Mouse (Mus musculus) kidney, embryonic 16.5 days (tissue): ENCODE measurements around the gene Hoxd11. TPM values are rescaled to one million over a fixed set of nuclear protein-coding genes. Genes with fewer than 3 reads are reported as not detected.
A peak's percentile ranks its signal among the peaks of the same experiment; 100 is the strongest.

Source experiments
- ATAC-seq: fragments of 200-750 bp; cut with Nextera tagmentation; 2 replicates; pipeline ENCODE4 v1.8.0; 2017; ENCODE audit warnings: moderate TSS enrichment; ENCODE audit not compliant: low FRiP score, low TSS enrichment
- H3K27ac ChIP-seq: fragments of 300-500 bp; sonication (generic); 2 replicates; pipeline ENCODE4 v1.5.1; 2014; ENCODE audit warnings: low read length
- H3K27me3 ChIP-seq: fragments of 300-500 bp; sonication (generic); 2 replicates; pipeline ENCODE4 v1.6.1; 2014; ENCODE audit warnings: low read length, control low read depth, mixed read lengths; ENCODE audit not compliant: insufficient read depth
- H3K36me3 ChIP-seq: fragments of 300-500 bp; sonication (generic); 2 replicates; pipeline ENCODE4 v1.6.1; 2014; ENCODE audit warnings: low read length, control low read depth, mixed read lengths; ENCODE audit not compliant: insufficient read depth
- H3K4me1 ChIP-seq: fragments of 300-500 bp; sonication (generic); 2 replicates; pipeline ENCODE4 v1.6.1; 2014; ENCODE audit warnings: low read length, control low read depth, mixed read lengths; ENCODE audit not compliant: insufficient read depth
- H3K4me2 ChIP-seq: fragments of 300-500 bp; sonication (generic); replicated peaks from 2 replicates; pipeline ENCODE4 v1.6.1; 2014; ENCODE audit warnings: low read depth, low read length
- H3K4me3 ChIP-seq: fragments of 300-500 bp; sonication (generic); 2 replicates; pipeline ENCODE4 v1.5.1; 2014; ENCODE audit warnings: mild to moderate bottlenecking, low read length
- H3K9ac ChIP-seq: fragments of 300-500 bp; sonication (generic); replicated peaks from 2 replicates; pipeline ENCODE4 v1.6.1; 2014; ENCODE audit warnings: low read length
- H3K9me3 ChIP-seq: fragments of 300-500 bp; sonication (generic); 2 replicates; pipeline ENCODE4 v1.6.1; 2016; ENCODE audit warnings: low read length, control low read depth
- WGBS: fragments of 180-500 bp; shearing (Covaris S2); extraction: QIAGEN DNeasy Blood & Tissue Kit; methylation state at CpG from one replicate; pipeline ENCODE4 v1.1.7; 2014; 5-methylcytosine and 5-hydroxymethylcytosine counted together
- polyA plus RNA-seq: library from polyadenylated mRNA; unstranded; fragments of >200 nt; fragmentation: Nextera tagmentation; extraction: Ambion mirVana; gene quantifications from 2 replicates; pipeline ENCODE4 v1.2.1, GENCODE M21; 2015

Hoxd11 gene
- polyA plus RNA-seq, 1 experiment from 2014 or later = 13.9 TPM

DNA sequence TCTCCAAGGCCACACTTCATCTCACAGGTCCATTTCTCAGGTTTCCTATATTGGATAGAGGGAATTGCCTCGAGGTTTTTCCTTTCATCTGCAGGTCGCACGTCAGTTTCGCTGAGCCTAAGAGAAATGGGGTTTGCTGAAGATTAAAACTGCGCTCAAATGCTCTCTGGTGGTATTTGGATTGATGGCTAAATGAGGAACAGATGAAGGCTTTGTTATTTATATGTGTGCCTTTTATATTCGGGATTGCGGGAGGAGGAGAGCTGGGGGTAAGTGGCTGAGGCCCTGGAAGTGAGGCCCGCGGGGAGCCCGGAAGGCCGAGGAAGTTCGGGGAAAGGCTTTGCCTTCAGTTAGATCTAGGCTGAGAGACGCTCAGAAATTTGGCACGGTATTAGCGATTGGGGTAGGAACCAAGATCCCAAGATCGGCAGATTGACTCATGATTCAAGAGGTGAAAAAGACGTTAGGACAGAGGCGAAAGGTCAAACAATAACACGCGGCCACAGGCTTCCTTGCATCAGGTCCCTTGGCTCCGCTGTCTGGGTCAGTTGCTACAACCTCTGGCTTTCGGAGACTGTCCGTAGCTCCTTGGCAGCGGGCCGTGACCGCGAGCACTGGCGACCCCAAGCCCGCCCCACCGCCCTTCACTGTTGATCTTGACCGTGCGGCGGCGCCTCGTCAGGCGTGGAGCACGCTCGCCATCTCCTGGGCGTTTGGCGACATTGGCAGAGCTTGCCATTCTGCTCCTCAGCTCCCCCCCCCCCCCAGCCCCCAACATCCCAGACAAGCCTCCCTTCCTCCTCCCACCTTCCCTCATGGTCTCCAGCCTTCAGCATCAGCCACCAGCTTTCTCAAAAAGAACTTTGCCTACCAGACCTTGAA lies 6.6 kb upstream of the Hoxd11 start:
- ATAC-seq = peak; percentile 36; the same call in 1 of the 2 replicates
- Histone ChIP-seq H3K9ac (no peak overlapping the region), H3K4me1 (peaks cover 50% of the 10 kb centered on the region), H3K9me3 (no peaks in the 10 kb centered on the region), H3K36me3 (no peaks in the 10 kb centered on the region), H3K4me3 (peak overlapping the region; percentile 37), H3K27ac (no peak overlapping the region), H3K4me2 (peak overlapping the region; percentile 63), H3K27me3 (peaks cover 85% of the 10 kb centered on the region)
- 7% methylated on average over 39 of the region's 40 CpGs for WGBS

DNA sequence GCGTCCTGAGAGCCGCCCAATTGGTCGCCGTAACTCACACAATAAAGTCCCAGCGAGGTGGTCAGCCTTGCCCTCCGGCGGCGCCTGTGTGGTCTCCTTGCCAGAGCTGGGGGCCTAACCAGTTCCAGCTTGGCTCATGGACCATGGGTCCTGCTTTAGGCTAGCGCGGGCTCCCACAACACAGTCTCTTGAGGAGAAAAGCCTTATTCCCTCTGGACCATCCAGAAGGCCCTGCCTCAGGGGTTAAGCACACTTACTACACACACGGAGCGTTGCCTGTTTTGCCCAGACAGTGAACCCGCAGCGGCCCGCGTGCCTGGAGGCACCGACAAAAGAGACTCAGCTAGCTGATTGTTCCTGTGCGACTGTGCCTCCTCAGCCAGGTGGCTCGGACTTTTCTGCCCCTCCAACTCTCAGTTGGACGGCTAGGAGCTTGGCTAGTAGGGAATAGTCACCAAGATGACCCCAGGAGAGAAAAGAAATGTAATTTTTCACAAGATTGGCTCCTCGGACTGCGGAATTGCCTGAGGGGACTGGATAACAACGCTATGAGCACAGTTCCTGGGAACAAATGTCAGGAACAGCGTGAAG lies 5.4 kb upstream of the Hoxd11 start:
- H3K4me2 ChIP-seq = peak overlapping the region; percentile 29; the same call in 1 of the 2 replicates
- H3K9me3 ChIP-seq = no peaks in the 10 kb centered on the region
- no peak overlapping the region for H3K4me3 ChIP-seq
- H3K27ac ChIP-seq = no peak overlapping the region
- no peak for ATAC-seq
- H3K4me1 ChIP-seq = peaks cover 55% of the 10 kb centered on the region
- no peak overlapping the region; the same call in 1 of the 2 replicates for H3K9ac ChIP-seq
- 14% methylated on average over 24 of the region's 24 CpGs for WGBS
- H3K27me3 ChIP-seq = peaks cover 73% of the 10 kb centered on the region
- no peaks in the 10 kb centered on the region for H3K36me3 ChIP-seq

DNA sequence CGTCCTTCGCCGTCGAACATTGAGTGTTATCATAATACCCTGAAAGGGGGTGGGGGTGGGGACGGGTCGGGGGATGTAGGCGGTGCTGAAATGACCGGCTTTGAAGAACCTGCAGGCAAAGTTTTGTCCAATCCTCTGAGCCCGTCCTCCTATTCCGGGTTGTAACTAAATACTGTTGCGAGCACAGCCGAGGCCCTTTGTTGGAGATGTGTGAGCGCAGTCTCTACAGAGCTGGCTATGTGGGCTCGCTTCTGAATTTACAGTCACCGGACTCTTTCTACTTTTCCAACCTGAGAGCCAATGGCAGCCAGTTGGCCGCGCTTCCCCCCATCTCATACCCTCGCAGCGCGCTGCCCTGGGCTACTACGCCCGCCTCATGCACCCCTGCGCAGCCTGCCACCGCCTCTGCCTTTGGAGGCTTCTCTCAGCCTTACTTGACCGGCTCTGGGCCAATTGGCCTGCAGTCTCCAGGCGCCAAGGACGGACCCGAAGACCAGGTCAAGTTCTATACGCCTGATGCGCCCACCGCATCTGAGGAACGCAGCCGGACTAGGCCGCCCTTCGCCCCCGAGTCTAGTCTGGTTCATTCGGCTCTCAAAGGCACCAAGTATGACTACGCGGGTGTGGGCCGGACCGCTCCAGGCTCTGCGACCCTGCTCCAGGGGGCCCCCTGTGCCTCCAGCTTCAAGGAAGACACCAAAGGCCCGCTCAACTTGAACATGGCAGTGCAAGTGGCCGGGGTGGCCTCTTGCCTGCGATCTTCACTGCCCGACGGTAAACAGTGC lies 4.3 kb upstream of the Hoxd11 start, which contains the start of gene Hoxd12:
Gene Hoxd12 (plus strand): TSS at position 133 of the 785 bp plus-strand sequence.
- 0 out of 2 replicates have a peak, but pooled peaks have one; percentile 24 for ATAC-seq
- no peaks in the 10 kb centered on the region for H3K36me3 ChIP-seq
- H3K9me3 ChIP-seq = no peaks in the 10 kb centered on the region
- H3K4me2 ChIP-seq = peak within 1 kb of the TSS; percentile 51
- H3K27ac ChIP-seq = peak within 1 kb of the TSS; percentile 61
- 6% methylated on average over 47 of the region's 47 CpGs for WGBS
- peaks cover 64% of the 10 kb centered on the region for H3K27me3 ChIP-seq
- H3K4me1 ChIP-seq = peaks cover 56% of the 10 kb centered on the region
- H3K9ac ChIP-seq = peak within 1 kb of the TSS; percentile 58
- peak within 1 kb of the TSS; percentile 28 for H3K4me3 ChIP-seq

DNA sequence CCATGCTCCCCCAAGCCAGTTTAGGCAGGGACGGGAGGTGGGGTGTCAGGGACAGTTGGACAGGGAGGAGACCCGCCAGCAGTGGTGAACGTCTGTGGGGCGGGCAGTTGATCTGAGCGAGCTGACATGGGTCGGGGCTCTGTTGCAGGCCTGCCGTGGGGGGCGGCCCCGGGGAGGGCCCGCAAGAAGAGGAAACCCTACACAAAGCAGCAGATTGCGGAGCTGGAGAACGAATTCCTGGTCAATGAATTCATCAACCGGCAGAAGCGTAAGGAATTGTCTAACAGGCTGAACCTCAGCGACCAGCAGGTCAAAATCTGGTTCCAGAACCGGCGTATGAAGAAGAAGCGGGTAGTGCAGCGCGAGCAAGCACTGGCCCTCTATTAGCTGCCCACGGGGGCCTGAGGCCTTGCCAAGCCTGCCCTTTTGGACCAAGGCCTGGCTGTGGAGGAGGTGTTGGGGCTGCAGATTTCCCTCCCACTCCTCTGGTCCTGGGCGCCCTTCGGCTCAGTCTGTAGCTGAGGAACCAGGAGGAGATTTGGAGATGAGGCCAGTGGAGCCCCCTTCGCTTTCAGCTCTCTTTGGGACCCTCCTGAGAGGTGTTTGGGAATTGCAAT lies 3.6 kb upstream of the Hoxd11 start:
- peak overlapping the region; percentile 28 for H3K4me3 ChIP-seq
- peak overlapping the region; percentile 58 for H3K9ac ChIP-seq
- H3K36me3 ChIP-seq = no peaks in the 10 kb centered on the region
- H3K9me3 ChIP-seq = no peaks in the 10 kb centered on the region
- peak overlapping the region; percentile 61 for H3K27ac ChIP-seq
- ATAC-seq = 0 out of 2 replicates have a peak, but pooled peaks have one; percentile 0
- peaks cover 56% of the 10 kb centered on the region for H3K4me1 ChIP-seq
- peaks cover 66% of the 10 kb centered on the region for H3K27me3 ChIP-seq
- WGBS = 24% methylated on average over 24 of the region's 24 CpGs
- H3K4me2 ChIP-seq = peak overlapping the region; percentile 51

DNA sequence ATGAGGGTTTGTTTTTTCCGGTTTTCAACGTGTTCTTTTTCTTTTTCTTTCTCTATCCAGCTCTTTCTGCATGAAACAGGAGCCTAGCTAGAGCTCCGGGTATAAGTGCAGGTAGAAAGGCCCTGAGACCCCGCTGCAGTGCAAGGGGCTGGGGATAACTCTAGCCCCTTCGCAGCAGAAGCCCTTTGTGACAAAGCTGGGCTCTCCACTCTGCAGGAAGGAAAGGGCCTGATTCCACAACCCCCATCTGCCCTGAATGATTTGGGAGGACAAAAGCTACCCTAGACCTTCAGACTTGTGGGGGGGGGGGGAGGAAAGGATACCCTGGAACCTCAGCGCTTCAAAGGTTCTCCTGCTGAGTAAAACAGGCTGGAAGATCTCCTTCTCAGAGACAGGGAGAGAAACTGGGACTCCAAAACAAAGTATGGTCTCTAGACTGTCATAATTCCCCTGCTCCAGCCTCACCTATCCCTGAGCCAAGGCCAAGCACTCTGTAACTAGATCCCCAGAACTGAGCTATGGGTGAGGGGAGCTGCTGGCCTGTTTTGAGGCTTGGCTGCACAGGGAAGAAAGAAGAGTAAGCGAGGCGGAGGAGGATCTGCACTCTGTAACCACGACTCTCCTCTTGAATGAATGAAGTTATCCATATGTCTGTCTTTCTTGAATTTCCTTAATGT lies 2.8 kb upstream of the Hoxd11 start:
- WGBS = 29% methylated on average over 9 of the region's 9 CpGs
- peak overlapping the region; percentile 63 for H3K27ac ChIP-seq
- H3K4me2 ChIP-seq = peak overlapping the region; percentile 51
- peak overlapping the region; percentile 52; the same call in 1 of the 2 replicates for H3K9ac ChIP-seq
- ATAC-seq = peak; percentile 35
- peaks cover 60% of the 10 kb centered on the region for H3K27me3 ChIP-seq
- H3K4me3 ChIP-seq = peak overlapping the region; percentile 28; the same call in 1 of the 2 replicates
- H3K36me3 ChIP-seq = no peaks in the 10 kb centered on the region
- H3K9me3 ChIP-seq = no peaks in the 10 kb centered on the region
- H3K4me1 ChIP-seq = peaks cover 56% of the 10 kb centered on the region

DNA sequence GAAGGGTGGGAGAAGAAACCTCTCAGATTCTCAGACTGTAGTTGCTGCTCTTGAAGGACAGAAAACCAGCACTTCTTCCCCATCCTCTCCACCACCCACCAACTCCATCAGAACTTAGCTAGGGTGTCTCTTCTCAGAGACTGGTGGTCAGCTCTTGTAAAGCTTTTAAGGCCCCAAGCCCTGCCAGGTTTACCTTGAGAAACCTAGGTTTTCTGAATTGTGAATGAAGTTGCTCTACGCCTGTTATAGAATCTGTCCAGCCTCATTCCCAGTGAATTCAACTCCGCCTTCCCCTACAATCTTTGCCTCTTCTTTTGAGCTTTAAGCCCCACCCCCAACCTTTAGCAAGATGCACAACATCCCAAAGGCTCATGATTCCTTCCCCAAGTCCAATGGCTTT lies 2.3 kb upstream of the Hoxd11 start:
- Histone ChIP-seq H3K9ac (no peak overlapping the region), H3K4me3 (no peak overlapping the region), H3K27ac (peak overlapping the region; percentile 63), H3K4me1 (peaks cover 56% of the 10 kb centered on the region), H3K36me3 (no peaks in the 10 kb centered on the region), H3K4me2 (peak overlapping the region; percentile 11), H3K27me3 (peaks cover 54% of the 10 kb centered on the region), H3K9me3 (no peaks in the 10 kb centered on the region)
- no peak for ATAC-seq
- 38% methylated on average over 2 of the region's 2 CpGs for WGBS

DNA sequence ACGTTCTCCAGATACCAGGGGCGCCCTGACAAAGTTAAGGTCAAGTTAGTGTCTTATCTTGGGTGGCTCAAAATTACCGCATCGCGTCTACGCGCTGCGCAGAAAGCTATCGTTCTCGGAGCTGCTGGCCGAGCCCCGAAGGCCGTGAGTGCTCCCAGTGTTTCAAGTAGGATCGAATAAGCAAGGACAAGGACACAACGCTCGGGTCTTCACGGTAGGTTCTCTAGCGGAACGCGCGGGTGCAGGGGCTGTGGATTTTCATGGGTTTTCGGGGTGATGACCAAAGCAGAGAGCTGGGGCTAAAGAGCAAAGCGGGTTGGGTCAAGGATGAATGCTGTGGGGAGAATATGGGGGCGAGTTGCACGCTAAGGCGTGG lies 227 bp downstream of the Hoxd11 start:
- Histone ChIP-seq H3K9me3 (no peaks in the 10 kb centered on the region), H3K27me3 (peaks cover 31% of the 10 kb centered on the region), H3K4me2 (peak overlapping the region; percentile 61), H3K27ac (peak overlapping the region; percentile 92), H3K36me3 (no peaks in the 10 kb centered on the region), H3K4me1 (peaks cover 40% of the 10 kb centered on the region), H3K9ac (peak overlapping the region; percentile 89), H3K4me3 (peak overlapping the region; percentile 63)
- no peak; the same call in 1 of the 2 replicates for ATAC-seq
- under 1% methylated on average over 26 of the region's 26 CpGs for WGBS

DNA sequence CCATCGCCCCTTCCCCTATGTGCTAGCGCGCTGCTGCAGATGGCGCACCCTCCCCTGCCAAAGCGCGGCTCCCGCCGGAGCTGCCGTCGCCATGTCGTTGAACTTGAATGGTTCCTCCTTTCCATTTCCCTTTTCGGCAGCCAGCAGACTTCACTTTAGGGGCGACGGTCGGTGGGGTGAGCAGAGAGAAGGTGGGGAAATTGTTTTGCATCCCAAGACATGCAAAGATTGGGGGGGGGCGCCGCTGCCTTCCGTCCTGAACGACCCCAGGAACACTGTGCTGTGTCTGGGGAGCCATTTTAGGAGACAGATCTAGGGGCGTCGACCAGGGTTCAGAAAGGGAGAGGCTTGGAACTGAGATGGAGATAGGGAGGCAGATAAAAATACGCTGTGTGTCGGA lies 623 bp downstream of the Hoxd11 start:
- Histone ChIP-seq H3K27me3 (peaks cover 27% of the 10 kb centered on the region), H3K36me3 (no peaks in the 10 kb centered on the region), H3K9me3 (no peaks in the 10 kb centered on the region), H3K4me3 (peak overlapping the region; percentile 63), H3K9ac (peak overlapping the region; percentile 89), H3K27ac (peak overlapping the region; percentile 92), H3K4me2 (peak overlapping the region; percentile 61), H3K4me1 (peaks cover 40% of the 10 kb centered on the region)
- under 1% methylated on average over 23 of the region's 23 CpGs for WGBS
- ATAC-seq = no peak
